In genomic region chr6:148442671-148443290, GRCm38 (mm10) we compare ENCODE assay signal across 8 mouse cellular contexts. TPM values are rescaled to one million over a fixed set of nuclear protein-coding genes. Genes with fewer than 3 reads are reported as not detected.
A peak's percentile ranks its signal among the peaks of the same experiment; 100 is the strongest.
DNase-seq lines count a peak whose midpoint lies in the region; ATAC-seq and TF ChIP-seq lines count a peak whose summit lies in the region.

No protein-coding gene starts in this region.

- no peaks in the 10 kb centered on the region for H3K79me2 ChIP-seq in liver, adult 2 months (ENCODE audit: control insufficient read depth, insufficient read depth, low read length)

- H3K27ac ChIP-seq in liver, adult 2 months (replicated peaks; ENCODE audit: insufficient read depth, low read depth, low read length), result no peak overlapping the region
- H3K27ac ChIP-seq in embryonic facial prominence, embryonic 11.5 days (replicated peaks; ENCODE audit: low read depth, low read length), result no peak overlapping the region
- H3K27ac ChIP-seq in heart, embryonic 11.5 days (ENCODE audit: low read depth, low read length), result no peak overlapping the region
- H3K27ac ChIP-seq in liver, embryonic 15.5 days (replicated peaks), result no peak overlapping the region

- WGBS in liver, adult 2 months, result 5% methylated on average over 27 of the region's 27 CpGs
- under 1% methylated on average over 27 of the region's 27 CpGs for WGBS in embryonic facial prominence, embryonic 11.5 days
- 1% methylated on average over 27 of the region's 27 CpGs for WGBS in heart, embryonic 11.5 days (ENCODE audit: insufficient replicate concordance)
- WGBS in liver, embryonic 15.5 days (ENCODE audit: insufficient replicate concordance), result 3% methylated on average over 27 of the region's 27 CpGs

- no peak overlapping the region for H3K9ac ChIP-seq in liver, adult 2 months (ENCODE audit: low read depth, low read length)
- no peak overlapping the region; the same call in none of the 2 replicates for H3K9ac ChIP-seq in embryonic facial prominence, embryonic 11.5 days (replicated peaks; ENCODE audit: low read length)
- H3K9ac ChIP-seq in heart, embryonic 11.5 days (ENCODE audit: low read depth, low read length), result peak overlapping the region; percentile 58
- H3K9ac ChIP-seq in liver, embryonic 15.5 days, result no peak overlapping the region

- H3K27me3 ChIP-seq in liver, adult 2 months (ENCODE audit: control insufficient read depth, insufficient read depth, low read length), result peaks cover 18% of the 10 kb centered on the region
- H3K27me3 ChIP-seq in embryonic facial prominence, embryonic 11.5 days (ENCODE audit: control insufficient read depth, insufficient read depth, low read length), result peaks cover 12% of the 10 kb centered on the region
- H3K27me3 ChIP-seq in heart, embryonic 11.5 days (ENCODE audit: control insufficient read depth, insufficient read depth, low read length), result peaks cover 21% of the 10 kb centered on the region
- H3K27me3 ChIP-seq in liver, embryonic 15.5 days, result peaks cover 84% of the 10 kb centered on the region

- no peak for TF ChIP-seq POLR2A in liver, adult 2 months (IDR thresholded peaks at IDR 0.05; ENCODE audit: extremely low read depth, insufficient read depth, low read length)

- ATAC-seq in embryonic facial prominence, embryonic 11.5 days (replicated peaks; ENCODE audit: insufficient number of reproducible peaks, low FRiP score, low TSS enrichment, low read depth), result no peak
- 0 out of 2 replicates have a peak, but pooled peaks have one; percentile 35 for ATAC-seq in heart, embryonic 11.5 days (replicated peaks; ENCODE audit: insufficient number of reproducible peaks, low FRiP score, low TSS enrichment)
- no peak for ATAC-seq in liver, embryonic 15.5 days (ENCODE audit: insufficient read depth)
- ATAC-seq in activated CD4-positive, CD25-positive, alpha-beta regulatory T cell, adult 4 months, result no peak

- no peaks in the 10 kb centered on the region for H3K36me3 ChIP-seq in liver, adult 2 months (ENCODE audit: control insufficient read depth, insufficient read depth, low read length)
- H3K36me3 ChIP-seq in embryonic facial prominence, embryonic 11.5 days (replicated peaks; ENCODE audit: control insufficient read depth, insufficient read depth, low read depth, low read length), result no peaks in the 10 kb centered on the region
- H3K36me3 ChIP-seq in heart, embryonic 11.5 days (ENCODE audit: control insufficient read depth, insufficient read depth, low read length), result no peaks in the 10 kb centered on the region
- H3K36me3 ChIP-seq in liver, embryonic 15.5 days (replicated peaks), result no peaks in the 10 kb centered on the region

- peak overlapping the region; percentile 76 for H3K4me2 ChIP-seq in embryonic facial prominence, embryonic 11.5 days (ENCODE audit: low read depth, low read length)
- peak overlapping the region; percentile 73 for H3K4me2 ChIP-seq in heart, embryonic 11.5 days
- peak overlapping the region; percentile 77 for H3K4me2 ChIP-seq in liver, embryonic 15.5 days

- peak overlapping the region; percentile 52 for H3K4me3 ChIP-seq in liver, adult 2 months (ENCODE audit: insufficient read depth, low read depth, low read length)
- H3K4me3 ChIP-seq in embryonic facial prominence, embryonic 11.5 days (ENCODE audit: low read depth, low read length), result peak overlapping the region; percentile 76
- H3K4me3 ChIP-seq in heart, embryonic 11.5 days (ENCODE audit: low read depth, low read length), result peak overlapping the region; percentile 54
- H3K4me3 ChIP-seq in liver, embryonic 15.5 days (replicated peaks), result 0 out of 2 replicates have a peak overlapping the region, but pooled peaks have one; percentile 10

- no peak for TF ChIP-seq CTCF in liver, adult 2 months (IDR thresholded peaks at IDR 0.05; ENCODE audit: low read depth, low read length)

- no peaks in the 10 kb centered on the region for H3K9me3 ChIP-seq in embryonic facial prominence, embryonic 11.5 days (replicated peaks; ENCODE audit: control insufficient read depth, low read length)
- H3K9me3 ChIP-seq in heart, embryonic 11.5 days (replicated peaks; ENCODE audit: control insufficient read depth, low read length), result no peaks in the 10 kb centered on the region
- H3K9me3 ChIP-seq in liver, embryonic 15.5 days (replicated peaks), result no peaks in the 10 kb centered on the region

- no peak for DNase-seq in liver, adult 2 months (ENCODE audit: extremely low read depth, low read depth, low spot score)
- DNase-seq in liver, result no peak
- DNase-seq in embryonic facial prominence, embryonic 11.5 days (ENCODE audit: low spot score), result peak; percentile 46
- peak; percentile 31 for DNase-seq in kidney, postnatal 10 days
- DNase-seq in ovary, postnatal 14 days (ENCODE audit: low spot score), result peak; percentile 8

- peaks cover 3% of the 10 kb centered on the region; the same call in 1 of the 2 replicates for H3K4me1 ChIP-seq in liver, adult 2 months (ENCODE audit: control insufficient read depth, insufficient read depth, low read length)
- H3K4me1 ChIP-seq in embryonic facial prominence, embryonic 11.5 days (ENCODE audit: control insufficient read depth, insufficient read depth, low read length), result no peaks in the 10 kb centered on the region; the same call in 1 of the 2 replicates
- H3K4me1 ChIP-seq in heart, embryonic 11.5 days (ENCODE audit: control insufficient read depth, insufficient read depth, low read length), result peaks cover 11% of the 10 kb centered on the region; the same call in 1 of the 2 replicates
- peaks cover 24% of the 10 kb centered on the region for H3K4me1 ChIP-seq in liver, embryonic 15.5 days (replicated peaks)

RNA-seq across cellular contexts. Expression of gene Tmtc1, which starts 1.4 kb away (rescaled TPM):
- 0.46 and 0.47 TPM in 2 replicates for total RNA-seq in liver, adult 2 months (2014; rRNA removed)
- 0.16 and 0.19 TPM in 2 replicates for polyA plus RNA-seq in liver, adult 2 months (2012; rRNA removed)
- 0.81 and 1.3 TPM in 2 replicates for polyA plus RNA-seq in embryonic facial prominence, embryonic 11.5 days (2014; fragmentation: Nextera tagmentation; extraction: Ambion mirVana)
- polyA plus RNA-seq in heart, embryonic 11.5 days (2014; fragmentation: Nextera tagmentation; extraction: Ambion mirVana), result 1.4 and 2.7 TPM in 2 replicates
- polyA plus RNA-seq in liver, embryonic 15.5 days (2015; fragmentation: Nextera tagmentation; extraction: Ambion mirVana), result 0.06 and 0.09 TPM in 2 replicates
- under 1 TPM in 1 of 2 experiments, not detected in 1; 0.08 TPM for polyA plus RNA-seq in activated CD4-positive, CD25-positive, alpha-beta regulatory T cell, adult 4 months (2017; shearing (Covaris generic))

Comparison
In these comparisons a context has a peak if more than half of its experiments do, and no peak if none do; other contexts are left out.
1. DNase-seq: peak in embryonic facial prominence, embryonic 11.5 days (single experiment), kidney, postnatal 10 days (single experiment) and ovary, postnatal 14 days (single experiment); none in liver, adult 2 months (single experiment) and liver (single experiment).
2. H3K4me3 ChIP-seq: peak in every context shown above with its lines; median percentile 76 in embryonic facial prominence, embryonic 11.5 days; 54 in heart, embryonic 11.5 days; 52 in liver, adult 2 months; 10 in liver, embryonic 15.5 days.
3. Peak in every context shown above with its lines, with median percentiles within 50 percentile points of each other: H3K4me2 ChIP-seq.